Mouse (Mus musculus) embryonic facial prominence, embryonic 12.5 days (tissue): ENCODE results near the gene Elobl. TPM values are rescaled to one million over a fixed set of nuclear protein-coding genes. Genes with fewer than 3 reads are reported as not detected.
"Not testable (repeated sequence)": the region's sequence is repeated elsewhere in the genome, so short reads cannot be mapped to it uniquely, and the experiment has no call there.

Source experiments
- ATAC-seq: fragments of 200-750 bp; cut with Nextera tagmentation; 2 replicates; pipeline ENCODE4 v1.8.0; 2017; ENCODE audit not compliant: insufficient number of reproducible peaks, insufficient read depth, low FRiP score, low TSS enrichment
- H3K27ac ChIP-seq: fragments of 300-500 bp; sonication (generic); 2 replicates; pipeline ENCODE4 v1.5.1; 2016; ENCODE audit warnings: mild to moderate bottlenecking
- H3K27me3 ChIP-seq: fragments of 300-500 bp; sonication (generic); 2 replicates; pipeline ENCODE4 v1.6.1; 2016; ENCODE audit warnings: mild to moderate bottlenecking, moderate library complexity
- H3K36me3 ChIP-seq: fragments of 300-500 bp; sonication (generic); 2 replicates; pipeline ENCODE4 v1.6.1; 2016; ENCODE audit warnings: mild to moderate bottlenecking
- H3K4me1 ChIP-seq: fragments of 300-500 bp; sonication (generic); 2 replicates; pipeline ENCODE4 v1.6.1; 2016
- H3K4me2 ChIP-seq: fragments of 300-500 bp; sonication (generic); replicated peaks from 2 replicates; pipeline ENCODE4 v1.6.1; 2016; ENCODE audit warnings: mild to moderate bottlenecking, moderate library complexity
- H3K4me3 ChIP-seq: fragments of 300-500 bp; sonication (generic); 2 replicates; pipeline ENCODE4 v1.5.1; 2016; ENCODE audit warnings: mild to moderate bottlenecking
- H3K9ac ChIP-seq: fragments of 300-500 bp; sonication (generic); 2 replicates; pipeline ENCODE4 v1.6.1; 2016; ENCODE audit warnings: mild to moderate bottlenecking, moderate library complexity
- H3K9me3 ChIP-seq: fragments of 300-500 bp; sonication (generic); 2 replicates; pipeline ENCODE4 v1.6.1; 2016; ENCODE audit warnings: mild to moderate bottlenecking, moderate library complexity
- WGBS: fragments of 180-500 bp; shearing (Covaris S2); methylation state at CpG from one replicate; pipeline ENCODE4 v1.1.7; 2016; 5-methylcytosine and 5-hydroxymethylcytosine counted together
- polyA plus RNA-seq: library from polyadenylated mRNA; unstranded; fragments of >200 nt; fragmentation: Nextera tagmentation; extraction: Ambion mirVana; gene quantifications from 2 replicates; pipeline ENCODE4 v1.2.1, GENCODE M21; 2016

Gene Elobl
- polyA plus RNA-seq, 1 experiment from 2014 or later, result not detected

DNA sequence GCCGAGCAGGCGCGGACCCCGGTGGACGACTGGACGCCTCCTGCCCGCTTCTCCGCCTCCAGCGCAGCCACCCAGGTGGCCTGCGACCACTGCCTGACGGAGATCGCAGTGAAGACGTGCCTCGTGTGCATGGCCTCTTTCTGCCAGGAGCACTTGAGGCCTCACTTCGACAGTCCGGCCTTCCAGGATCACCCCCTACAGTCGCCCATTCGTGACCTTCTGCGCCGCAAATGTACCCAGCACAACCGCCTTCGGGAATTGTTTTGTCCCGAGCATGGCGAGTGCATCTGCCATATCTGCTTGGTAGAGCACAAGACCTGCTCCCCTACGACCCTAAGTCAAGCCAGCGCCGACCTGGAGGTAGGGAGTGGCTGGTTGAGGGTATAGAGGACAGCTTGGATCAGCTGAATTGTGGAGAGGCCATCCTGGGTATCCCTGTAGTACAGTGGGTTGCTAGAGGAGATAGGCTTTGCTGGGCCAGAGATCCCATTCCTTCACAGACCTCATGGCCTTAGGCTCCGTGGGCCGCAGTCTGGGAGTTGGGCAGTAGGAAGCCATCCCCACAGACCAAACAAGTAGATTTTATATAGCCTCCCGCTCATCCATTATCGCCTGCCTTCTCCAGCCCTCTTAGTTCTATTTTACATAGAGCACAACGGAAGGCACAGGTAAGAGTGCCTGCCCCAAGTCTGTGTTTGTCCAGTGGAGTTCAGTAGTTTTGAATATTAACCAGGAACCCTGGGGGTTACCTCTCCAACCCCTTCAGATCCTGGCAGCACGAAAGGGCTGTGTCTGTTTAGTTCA, 33.2 kb upstream of the Elobl start:
- no peaks in the 10 kb centered on the region for H3K36me3 ChIP-seq
- H3K4me2 ChIP-seq, result peak overlapping the region; percentile 60
- H3K27me3 ChIP-seq, result peaks cover 23% of the 10 kb centered on the region
- H3K27ac ChIP-seq, result no peak overlapping the region
- peak overlapping the region; percentile 44 for H3K4me3 ChIP-seq
- 0 out of 2 replicates have a peak, but pooled peaks cover 5% of the 10 kb centered on the region for H3K4me1 ChIP-seq
- WGBS, result 23% methylated on average over 33 of the region's 33 CpGs
- no peaks in the 10 kb centered on the region for H3K9me3 ChIP-seq
- H3K9ac ChIP-seq, result peak overlapping the region; percentile 37; the same call in 1 of the 2 replicates
- ATAC-seq, result no peak

GRCm38 (mm10) chr11:88998974-88999722, 32.4 kb upstream of the Elobl start, which contains the start of gene Trim25:
Gene Trim25, plus strand, starts transcription at chr11:88999376.
- Histone ChIP-seq H3K9me3 (no peaks in the 10 kb centered on the region), H3K27ac (no peak within 1 kb of the TSS), H3K4me3 (peak within 1 kb of the TSS; percentile 44), H3K4me1 (0 out of 2 replicates have a peak, but pooled peaks cover 5% of the 10 kb centered on the region), H3K36me3 (no peaks in the 10 kb centered on the region), H3K4me2 (peak within 1 kb of the TSS; percentile 60), H3K9ac (peak within 1 kb of the TSS; percentile 37; the same call in 1 of the 2 replicates), H3K27me3 (peaks cover 23% of the 10 kb centered on the region)
- no peak; the same call in 1 of the 2 replicates for ATAC-seq
- WGBS, result 3% methylated on average over 48 of the region's 48 CpGs

DNA sequence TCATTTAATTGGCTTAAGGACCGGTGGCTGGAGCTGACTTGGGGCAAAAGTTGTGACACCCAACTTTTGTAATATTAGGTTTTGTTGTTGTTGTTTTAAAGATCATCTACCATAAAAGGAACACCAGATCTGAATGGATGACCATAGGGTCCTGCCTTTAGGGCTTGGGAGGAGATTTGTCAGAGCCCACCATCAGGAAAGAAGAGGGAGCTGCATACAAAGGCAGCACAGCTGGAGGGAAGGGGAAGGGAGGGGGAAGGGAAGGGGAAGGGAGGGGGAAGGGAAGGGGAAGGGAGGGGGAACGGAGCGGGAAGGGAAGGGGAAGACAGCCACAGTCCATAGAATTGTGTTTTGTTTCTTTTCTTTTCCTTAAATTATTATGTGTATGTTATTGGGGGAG, 31.7 kb upstream of the Elobl start:
- Histone ChIP-seq H3K9me3 (no peaks in the 10 kb centered on the region), H3K9ac (no peak overlapping the region), H3K4me3 (no peak overlapping the region), H3K27ac (no peak overlapping the region), H3K4me1 (0 out of 2 replicates have a peak, but pooled peaks cover 5% of the 10 kb centered on the region), H3K27me3 (peaks cover 23% of the 10 kb centered on the region), H3K4me2 (peak overlapping the region; percentile 60; the same call in 1 of the 2 replicates), H3K36me3 (no peaks in the 10 kb centered on the region)
- no peak for ATAC-seq
- WGBS, result 14% methylated on average over 3 of the region's 3 CpGs

DNA sequence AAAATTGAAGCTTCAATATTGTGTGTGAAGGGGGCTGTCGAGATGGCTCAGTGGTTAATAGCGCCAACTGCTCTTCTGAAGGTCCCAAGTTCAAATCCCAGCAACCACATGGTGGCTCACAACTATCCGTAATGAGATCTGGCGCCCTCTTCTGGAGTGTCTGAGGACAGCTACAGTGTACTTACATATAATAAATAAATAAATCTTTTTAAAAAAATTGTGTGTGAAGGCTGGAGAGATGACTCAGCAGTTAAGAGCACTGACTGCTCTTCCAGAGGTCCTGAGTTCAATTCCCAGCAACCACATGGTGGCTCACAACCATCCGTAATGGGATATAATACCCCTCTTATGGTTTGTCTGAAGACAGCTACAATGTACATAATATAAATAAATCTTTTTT, 30.6 kb upstream of the Elobl start:
- not testable (repeated sequence) for H3K4me1 ChIP-seq, H3K9ac ChIP-seq, H3K4me3 ChIP-seq, ATAC-seq, H3K4me2 ChIP-seq, H3K27ac ChIP-seq, H3K9me3 ChIP-seq, H3K36me3 ChIP-seq
- H3K27me3 ChIP-seq, result peaks cover 23% of the 10 kb centered on the region
- 84% methylated on average over 5 of the region's 5 CpGs for WGBS

- Histone ChIP-seq H3K27me3 (peaks cover 23% of the 10 kb centered on the region), H3K4me3 (no peak overlapping the region), H3K4me2 (no peak overlapping the region), H3K9me3 (no peaks in the 10 kb centered on the region), H3K9ac (no peak overlapping the region), H3K4me1 (0 out of 2 replicates have a peak, but pooled peaks cover 5% of the 10 kb centered on the region), H3K27ac (no peak overlapping the region), H3K36me3 (no peaks in the 10 kb centered on the region; the same call in 1 of the 2 replicates)
- WGBS, result 65% methylated on average over 7 of the region's 7 CpGs
- ATAC-seq, result no peak
Observed at GRCm38 (mm10) chr11:88996427-88996826, 29.7 kb upstream of the Elobl start.

- WGBS, result 88% methylated on average over 2 of the region's 2 CpGs
Observed at GRCm38 (mm10) chr11:88995616-88996015, 28.9 kb upstream of the Elobl start.

GRCm38 (mm10) chr11:88994492-88994891, 27.8 kb upstream of the Elobl start:
- Histone ChIP-seq H3K4me1 (0 out of 2 replicates have a peak, but pooled peaks cover 4% of the 10 kb centered on the region), H3K4me2 (no peak overlapping the region), H3K4me3 (no peak overlapping the region), H3K27me3 (peaks cover 12% of the 10 kb centered on the region), H3K27ac (no peak overlapping the region), H3K9me3 (no peaks in the 10 kb centered on the region), H3K9ac (no peak overlapping the region), H3K36me3 (peaks cover 8% of the 10 kb centered on the region)
- 89% methylated on average over 7 of the region's 7 CpGs for WGBS
- ATAC-seq, result no peak

More at GRCm38 (mm10) chr11:88995616-88996015, 28.9 kb upstream of the Elobl start:
- Histone ChIP-seq H3K4me3 (no peak overlapping the region), H3K27me3 (peaks cover 23% of the 10 kb centered on the region), H3K36me3 (peaks cover 5% of the 10 kb centered on the region), H3K27ac (no peak overlapping the region), H3K4me1 (0 out of 2 replicates have a peak, but pooled peaks cover 5% of the 10 kb centered on the region), H3K9me3 (no peaks in the 10 kb centered on the region), H3K4me2 (no peak overlapping the region), H3K9ac (no peak overlapping the region)
- ATAC-seq, result no peak

DNA sequence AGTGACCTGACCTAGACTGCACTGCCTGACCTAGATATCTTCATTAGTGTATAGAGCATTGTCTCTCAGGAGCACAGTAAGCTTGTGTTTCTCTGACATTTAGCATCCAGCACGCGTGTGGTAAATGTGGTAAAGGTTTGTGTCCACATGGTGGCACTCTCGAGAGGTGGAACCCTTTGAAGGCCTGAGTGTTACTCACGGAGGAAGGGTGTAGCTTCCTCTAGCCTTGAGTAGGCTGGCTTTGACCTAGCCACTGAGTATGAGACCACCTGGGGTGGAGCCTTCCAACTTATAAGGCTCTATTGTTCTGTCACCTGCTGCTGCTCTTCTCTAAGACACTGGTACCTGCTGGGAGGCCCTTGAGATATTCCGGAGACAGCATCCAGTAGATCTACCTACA, 26.9 kb upstream of the Elobl start:
- ATAC-seq, result no peak

GRCm38 (mm10) chr11:88993186-88993585, 26.5 kb upstream of the Elobl start:
- WGBS, result 60% methylated on average over 7 of the region's 7 CpGs
- Histone ChIP-seq H3K27ac (no peak overlapping the region), H3K4me1 (no peaks in the 10 kb centered on the region), H3K36me3 (peaks cover 12% of the 10 kb centered on the region), H3K9ac (no peak overlapping the region), H3K27me3 (no peaks in the 10 kb centered on the region), H3K4me2 (no peak overlapping the region), H3K4me3 (no peak overlapping the region), H3K9me3 (no peaks in the 10 kb centered on the region)
- ATAC-seq, result no peak

More for the DNA sequence above, 26.9 kb upstream of the Elobl start:
- Histone ChIP-seq H3K27ac (no peak overlapping the region), H3K36me3 (peaks cover 8% of the 10 kb centered on the region), H3K4me2 (no peak overlapping the region), H3K27me3 (peaks cover 4% of the 10 kb centered on the region), H3K4me1 (no peaks in the 10 kb centered on the region), H3K9ac (no peak overlapping the region), H3K9me3 (no peaks in the 10 kb centered on the region), H3K4me3 (no peak overlapping the region)
- WGBS, result 19% methylated on average over 5 of the region's 5 CpGs

DNA sequence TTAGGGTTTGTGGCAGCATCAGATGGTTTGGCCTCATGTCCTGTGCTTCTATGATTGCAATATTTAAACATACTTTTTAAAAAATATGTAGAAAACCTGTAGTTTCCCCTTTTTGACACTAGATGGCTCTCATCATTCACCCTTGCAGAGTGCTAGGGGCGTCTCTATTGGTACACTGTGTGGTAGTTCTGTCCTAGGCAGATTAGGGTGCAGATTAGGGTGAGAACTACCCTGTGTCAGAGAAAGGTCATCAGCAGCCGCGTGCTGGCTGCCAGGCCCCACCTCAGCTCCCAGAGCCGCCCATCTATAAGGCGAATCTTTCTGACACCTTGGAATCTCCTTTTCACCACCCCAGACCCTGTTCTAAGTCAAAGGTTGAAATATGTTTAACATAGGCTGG, 22.8 kb upstream of the Elobl start:
- H3K36me3 ChIP-seq, result peaks cover 38% of the 10 kb centered on the region
- WGBS, result 71% methylated on average over 5 of the region's 5 CpGs

GRCm38 (mm10) chr11:88988956-88989355, 22.2 kb upstream of the Elobl start:
- no peak for ATAC-seq
- H3K36me3 ChIP-seq, result peaks cover 43% of the 10 kb centered on the region

More for the DNA sequence above, 22.8 kb upstream of the Elobl start:
- Histone ChIP-seq H3K9me3 (no peaks in the 10 kb centered on the region), H3K9ac (no peak overlapping the region), H3K4me1 (no peaks in the 10 kb centered on the region), H3K4me2 (no peak overlapping the region), H3K27ac (no peak overlapping the region), H3K27me3 (no peaks in the 10 kb centered on the region), H3K4me3 (no peak overlapping the region)
- no peak for ATAC-seq

More at GRCm38 (mm10) chr11:88988956-88989355, 22.2 kb upstream of the Elobl start:
- Histone ChIP-seq H3K9ac (no peak overlapping the region), H3K27me3 (no peaks in the 10 kb centered on the region), H3K9me3 (no peaks in the 10 kb centered on the region), H3K4me2 (no peak overlapping the region), H3K27ac (no peak overlapping the region), H3K4me3 (no peak overlapping the region), H3K4me1 (no peaks in the 10 kb centered on the region)
- 77% methylated on average over 5 of the region's 5 CpGs for WGBS
